Mouse (Mus musculus) small intestine, adult 2 months (tissue): ENCODE data around the gene Gm9767.

ENCODE experiments used
- CTCF ChIP-seq: fragments of 200-500 bp; IDR thresholded peaks from 2 replicates; pipeline ENCODE4 v1.5.1; 2012; ENCODE audit warnings: low read depth, mild to moderate bottlenecking, control low read depth, inconsistent platforms, low read length, moderate library complexity, mixed read lengths; ENCODE audit not compliant: insufficient replicate concordance, insufficient read length; ENCODE audit errors: extremely low read depth
- POLR2A ChIP-seq: fragments of 200-500 bp; IDR thresholded peaks from 2 replicates; pipeline ENCODE4 v1.6.1; 2012; ENCODE audit warnings: low read depth, mild to moderate bottlenecking, control low read depth, inconsistent platforms, low read length, moderate library complexity

GRCm38 (mm10) chr10:26114409-26114808 is 36.4 kb downstream of the Gm9767 start:
- TF ChIP-seq POLR2A (no peak), CTCF (no peak)
